Mouse (Mus musculus): ENCODE measurements around the gene Rbm14. TPM values are rescaled to one million over a fixed set of nuclear protein-coding genes. Genes with fewer than 3 reads are reported as not detected.

Rbm14 gene
- 110 and 111 TPM in 2 replicates for polyA plus RNA-seq (2014; fragmentation: Nextera tagmentation; extraction: Ambion mirVana)

GRCm38 (mm10) chr19:4811063-4811908 lies at the start of gene Rbm14, which contains the start of gene Gm21992:
Rbm14 (minus strand) TSS chr19:4811634.
Gm21992 (minus strand) TSS chr19:4811612.
- ATAC-seq (replicated peaks; ENCODE audit: insufficient number of reproducible peaks, low FRiP score, low TSS enrichment, low read depth) (peak; percentile 97), DNase-seq (ENCODE audit: low spot score) (peak; percentile 99)
- Histone ChIP-seq H3K9ac (replicated peaks; ENCODE audit: low read length) (peak within 1 kb of the TSS; percentile 92), H3K9me3 (replicated peaks; ENCODE audit: control insufficient read depth, low read length) (no peaks in the 10 kb centered on the region), H3K4me3 (ENCODE audit: low read depth, low read length) (peak within 1 kb of the TSS; percentile 76), H3K27ac (replicated peaks; ENCODE audit: low read depth, low read length) (peak within 1 kb of the TSS; percentile 68), H3K4me2 (ENCODE audit: low read depth, low read length) (peak within 1 kb of the TSS; percentile 77), H3K27me3 (ENCODE audit: control insufficient read depth, insufficient read depth, low read length) (no peaks in the 10 kb centered on the region), H3K4me1 (ENCODE audit: control insufficient read depth, insufficient read depth, low read length) (no peaks in the 10 kb centered on the region), H3K36me3 (replicated peaks; ENCODE audit: control insufficient read depth, insufficient read depth, low read depth, low read length) (no peaks in the 10 kb centered on the region)
- WGBS, result under 1% methylated on average over 83 of the region's 83 CpGs

- no peak for DNase-seq (ENCODE audit: low spot score)
- no peak overlapping the region for H3K27ac ChIP-seq (replicated peaks; ENCODE audit: low read depth, low read length)
- no peak overlapping the region for H3K4me2 ChIP-seq (ENCODE audit: low read depth, low read length)
- no peak overlapping the region for H3K9ac ChIP-seq (replicated peaks; ENCODE audit: low read length)
- no peaks in the 10 kb centered on the region for H3K27me3 ChIP-seq (ENCODE audit: control insufficient read depth, insufficient read depth, low read length)
- no peaks in the 10 kb centered on the region for H3K4me1 ChIP-seq (ENCODE audit: control insufficient read depth, insufficient read depth, low read length)
- no peaks in the 10 kb centered on the region for H3K9me3 ChIP-seq (replicated peaks; ENCODE audit: control insufficient read depth, low read length)
- H3K36me3 ChIP-seq (replicated peaks; ENCODE audit: control insufficient read depth, insufficient read depth, low read depth, low read length), result no peaks in the 10 kb centered on the region
- no peak overlapping the region for H3K4me3 ChIP-seq (ENCODE audit: low read depth, low read length)
- no peak for ATAC-seq (replicated peaks; ENCODE audit: insufficient number of reproducible peaks, low FRiP score, low TSS enrichment, low read depth)
- 80% methylated on average over 6 of the region's 6 CpGs for WGBS
These were observed 47.6 kb upstream of the Rbm14 start for GRCm38 (mm10) chr19:4859081-4859480.

- Histone ChIP-seq H3K9ac (replicated peaks; ENCODE audit: low read length) (no peak overlapping the region), H3K27me3 (ENCODE audit: control insufficient read depth, insufficient read depth, low read length) (no peaks in the 10 kb centered on the region), H3K9me3 (replicated peaks; ENCODE audit: control insufficient read depth, low read length) (no peaks in the 10 kb centered on the region), H3K4me3 (ENCODE audit: low read depth, low read length) (no peak overlapping the region), H3K4me2 (ENCODE audit: low read depth, low read length) (no peak overlapping the region; the same call in 1 of the 2 replicates), H3K36me3 (replicated peaks; ENCODE audit: control insufficient read depth, insufficient read depth, low read depth, low read length) (no peaks in the 10 kb centered on the region), H3K27ac (replicated peaks; ENCODE audit: low read depth, low read length) (no peak overlapping the region), H3K4me1 (ENCODE audit: control insufficient read depth, insufficient read depth, low read length) (no peaks in the 10 kb centered on the region)
- WGBS, result 66% methylated on average over 4 of the region's 4 CpGs
- ATAC-seq (replicated peaks; ENCODE audit: insufficient number of reproducible peaks, low FRiP score, low TSS enrichment, low read depth), result no peak
- no peak for DNase-seq (ENCODE audit: low spot score)
These were observed 44.5 kb upstream of the Rbm14 start for GRCm38 (mm10) chr19:4855951-4856350.

- WGBS, result 3% methylated on average over 14 of the region's 14 CpGs
- DNase-seq (ENCODE audit: low spot score) (no peak), ATAC-seq (replicated peaks; ENCODE audit: insufficient number of reproducible peaks, low FRiP score, low TSS enrichment, low read depth) (peak; percentile 55; the same call in 1 of the 2 replicates)
- H3K9me3 ChIP-seq (replicated peaks; ENCODE audit: control insufficient read depth, low read length), result no peaks in the 10 kb centered on the region
- peak overlapping the region; percentile 89 for H3K4me2 ChIP-seq (ENCODE audit: low read depth, low read length)
- H3K4me3 ChIP-seq (ENCODE audit: low read depth, low read length), result peak overlapping the region; percentile 53
- H3K36me3 ChIP-seq (replicated peaks; ENCODE audit: control insufficient read depth, insufficient read depth, low read depth, low read length), result no peaks in the 10 kb centered on the region
- H3K27ac ChIP-seq (replicated peaks; ENCODE audit: low read depth, low read length), result no peak overlapping the region
- H3K27me3 ChIP-seq (ENCODE audit: control insufficient read depth, insufficient read depth, low read length), result no peaks in the 10 kb centered on the region
- peak overlapping the region; percentile 59 for H3K9ac ChIP-seq (replicated peaks; ENCODE audit: low read length)
- H3K4me1 ChIP-seq (ENCODE audit: control insufficient read depth, insufficient read depth, low read length), result no peaks in the 10 kb centered on the region
These were observed 44.0 kb upstream of the Rbm14 start for GRCm38 (mm10) chr19:4855470-4855820.

- no peak within 1 kb of the TSS for H3K27ac ChIP-seq (replicated peaks; ENCODE audit: low read depth, low read length)
- H3K27me3 ChIP-seq (ENCODE audit: control insufficient read depth, insufficient read depth, low read length), result no peaks in the 10 kb centered on the region
- no peaks in the 10 kb centered on the region for H3K9me3 ChIP-seq (replicated peaks; ENCODE audit: control insufficient read depth, low read length)
- peak within 1 kb of the TSS; percentile 89 for H3K4me2 ChIP-seq (ENCODE audit: low read depth, low read length)
- peak within 1 kb of the TSS; percentile 59 for H3K9ac ChIP-seq (replicated peaks; ENCODE audit: low read length)
- no peaks in the 10 kb centered on the region for H3K4me1 ChIP-seq (ENCODE audit: control insufficient read depth, insufficient read depth, low read length)
- peak; percentile 82 for ATAC-seq (replicated peaks; ENCODE audit: insufficient number of reproducible peaks, low FRiP score, low TSS enrichment, low read depth)
- peak; percentile 86 for DNase-seq (ENCODE audit: low spot score)
- H3K4me3 ChIP-seq (ENCODE audit: low read depth, low read length), result peak within 1 kb of the TSS; percentile 53
- H3K36me3 ChIP-seq (replicated peaks; ENCODE audit: control insufficient read depth, insufficient read depth, low read depth, low read length), result no peaks in the 10 kb centered on the region
- 4% methylated on average over 45 of the region's 45 CpGs for WGBS
These were observed 43.4 kb upstream of the Rbm14 start, which contains the start of gene Ctsf for GRCm38 (mm10) chr19:4854552-4855469. Ctsf (plus strand) TSS chr19:4855130.

- H3K4me3 ChIP-seq (ENCODE audit: low read depth, low read length), result no peak overlapping the region
- no peak overlapping the region for H3K4me2 ChIP-seq (ENCODE audit: low read depth, low read length)
- no peak overlapping the region for H3K27ac ChIP-seq (replicated peaks; ENCODE audit: low read depth, low read length)
- H3K4me1 ChIP-seq (ENCODE audit: control insufficient read depth, insufficient read depth, low read length), result no peaks in the 10 kb centered on the region
- H3K9me3 ChIP-seq (replicated peaks; ENCODE audit: control insufficient read depth, low read length), result no peaks in the 10 kb centered on the region
- ATAC-seq (replicated peaks; ENCODE audit: insufficient number of reproducible peaks, low FRiP score, low TSS enrichment, low read depth) (no peak), DNase-seq (ENCODE audit: low spot score) (no peak)
- no peak overlapping the region for H3K9ac ChIP-seq (replicated peaks; ENCODE audit: low read length)
- WGBS, result 49% methylated on average over 5 of the region's 5 CpGs
- no peaks in the 10 kb centered on the region for H3K36me3 ChIP-seq (replicated peaks; ENCODE audit: control insufficient read depth, insufficient read depth, low read depth, low read length)
- H3K27me3 ChIP-seq (ENCODE audit: control insufficient read depth, insufficient read depth, low read length), result no peaks in the 10 kb centered on the region; the same call in 1 of the 2 replicates
These were observed 38.8 kb upstream of the Rbm14 start for GRCm38 (mm10) chr19:4850281-4850680.

GRCm38 (mm10) chr19:4849800-4850199 lies 38.4 kb upstream of the Rbm14 start:
- H3K9ac ChIP-seq (replicated peaks; ENCODE audit: low read length), result no peak overlapping the region
- no peak overlapping the region for H3K4me3 ChIP-seq (ENCODE audit: low read depth, low read length)
- DNase-seq (ENCODE audit: low spot score) (no peak), ATAC-seq (replicated peaks; ENCODE audit: insufficient number of reproducible peaks, low FRiP score, low TSS enrichment, low read depth) (no peak)
- H3K36me3 ChIP-seq (replicated peaks; ENCODE audit: control insufficient read depth, insufficient read depth, low read depth, low read length), result no peaks in the 10 kb centered on the region
- H3K27me3 ChIP-seq (ENCODE audit: control insufficient read depth, insufficient read depth, low read length), result no peaks in the 10 kb centered on the region; the same call in 1 of the 2 replicates
- no peaks in the 10 kb centered on the region for H3K4me1 ChIP-seq (ENCODE audit: control insufficient read depth, insufficient read depth, low read length)
- no peaks in the 10 kb centered on the region for H3K9me3 ChIP-seq (replicated peaks; ENCODE audit: control insufficient read depth, low read length)
- 50% methylated on average over 4 of the region's 4 CpGs for WGBS
- H3K4me2 ChIP-seq (ENCODE audit: low read depth, low read length), result no peak overlapping the region
- H3K27ac ChIP-seq (replicated peaks; ENCODE audit: low read depth, low read length), result no peak overlapping the region

All from embryonic facial prominence, embryonic 11.5 days (tissue).